Mouse (Mus musculus): ENCODE measurements around the gene Lima1. TPM values are rescaled to one million over a fixed set of nuclear protein-coding genes. Genes with fewer than 3 reads are reported as not detected.

The Lima1 gene
- total RNA-seq, 2 experiments from 2014 or later = 9.9 to 11.0 TPM

- intact Hi-C loops (cut with DNase I) = loop anchor here (1.0 to 10.0 kb wide), 3 partner anchors 46 to 357 kb away; partner anchors contain the start of gene Cox14
- DNase-seq (ENCODE audit: extremely low spot score in 1 of 2, low spot score in 2 of 2) = peak; percentile 52 to 59
- Histone ChIP-seq H3K27ac (peak overlapping the region; percentile 93), H3K4me3 (peak overlapping the region; percentile 72)
- TF ChIP-seq CTCF (IDR thresholded peaks at IDR 0.05) = no peak
Observed at GRCm38 (mm10) chr15:99771601-99772276, 103.5 kb downstream of the Lima1 start.

GRCm38 (mm10) chr15:99771004-99771500 is 104.2 kb downstream of the Lima1 start:
- no peak for TF ChIP-seq CTCF (IDR thresholded peaks at IDR 0.05)
- intact Hi-C loops (cut with DNase I) = loop anchor here (5.0 to 10.0 kb wide), 2 partner anchors 274 to 356 kb away; no protein-coding TSS in a partner anchor
- H3K4me3 ChIP-seq = peak overlapping the region; percentile 72
- peak overlapping the region; percentile 93; the same call in 1 of the 2 replicates for H3K27ac ChIP-seq
- no peak for DNase-seq (ENCODE audit: extremely low spot score in 1 of 2, low spot score in 2 of 2)

GRCm38 (mm10) chr15:99768761-99769160 is 106.5 kb downstream of the Lima1 start:
- H3K27ac ChIP-seq = no peak overlapping the region
- DNase-seq (ENCODE audit: extremely low spot score in 1 of 2, low spot score in 2 of 2) = no peak
- H3K4me3 ChIP-seq = no peak overlapping the region
- intact Hi-C loops (cut with DNase I) = no loop called here
- no peak for TF ChIP-seq CTCF (IDR thresholded peaks at IDR 0.05)

GRCm38 (mm10) chr15:99767467-99767866 is 107.8 kb downstream of the Lima1 start:
- no peak for TF ChIP-seq CTCF (IDR thresholded peaks at IDR 0.05)

GRCm38 (mm10) chr15:99754204-99754603 is 121.1 kb downstream of the Lima1 start:
- no peak for TF ChIP-seq CTCF (IDR thresholded peaks at IDR 0.05)
- intact Hi-C loops (cut with DNase I) = no loop called here
- H3K27ac ChIP-seq = no peak overlapping the region
- DNase-seq (ENCODE audit: extremely low spot score in 1 of 2, low spot score in 2 of 2) = no peak
- no peak overlapping the region for H3K4me3 ChIP-seq

More at GRCm38 (mm10) chr15:99767467-99767866, 107.8 kb downstream of the Lima1 start:
- H3K27ac ChIP-seq = no peak overlapping the region
- no peak overlapping the region for H3K4me3 ChIP-seq
- DNase-seq (ENCODE audit: extremely low spot score in 1 of 2, low spot score in 2 of 2) = no peak
- intact Hi-C loops (cut with DNase I) = no loop called here

GRCm38 (mm10) chr15:99740229-99740628 is 135.0 kb downstream of the Lima1 start:
- no peak overlapping the region for H3K4me3 ChIP-seq
- no peak for TF ChIP-seq CTCF (IDR thresholded peaks at IDR 0.05)
- no peak for DNase-seq (ENCODE audit: extremely low spot score in 1 of 2, low spot score in 2 of 2)
- no peak overlapping the region for H3K27ac ChIP-seq
- intact Hi-C loops (cut with DNase I) = no loop called here

GRCm38 (mm10) chr15:99736675-99737074 is 138.6 kb downstream of the Lima1 start:
- intact Hi-C loops (cut with DNase I) = no loop called here
- Histone ChIP-seq H3K4me3 (no peak overlapping the region), H3K27ac (no peak overlapping the region)
- no peak for TF ChIP-seq CTCF (IDR thresholded peaks at IDR 0.05)
- no peak for DNase-seq (ENCODE audit: extremely low spot score in 1 of 2, low spot score in 2 of 2)

GRCm38 (mm10) chr15:99735631-99736030 is 139.6 kb downstream of the Lima1 start:
- Histone ChIP-seq H3K4me3 (no peak overlapping the region), H3K27ac (no peak overlapping the region)
- peak; percentile 100 for DNase-seq (ENCODE audit: extremely low spot score in 1 of 2, low spot score in 2 of 2)
- TF ChIP-seq CTCF (IDR thresholded peaks at IDR 0.05) = peak; percentile 33
- intact Hi-C loops (cut with DNase I) = no loop called here

GRCm38 (mm10) chr15:99733186-99733585 is 142.1 kb downstream of the Lima1 start:
- TF ChIP-seq CTCF (IDR thresholded peaks at IDR 0.05) = no peak
- H3K27ac ChIP-seq = no peak overlapping the region
- no peak for DNase-seq (ENCODE audit: extremely low spot score in 1 of 2, low spot score in 2 of 2)
- intact Hi-C loops (cut with DNase I) = loop anchor here (5.0 kb wide), 1 partner anchor 169 kb away; no protein-coding TSS in a partner anchor
- H3K4me3 ChIP-seq = no peak overlapping the region

GRCm38 (mm10) chr15:99731678-99732077 is 143.6 kb downstream of the Lima1 start:
- no peak overlapping the region for H3K27ac ChIP-seq
- H3K4me3 ChIP-seq = no peak overlapping the region
- TF ChIP-seq CTCF (IDR thresholded peaks at IDR 0.05) = no peak
- no peak for DNase-seq (ENCODE audit: extremely low spot score in 1 of 2, low spot score in 2 of 2)
- intact Hi-C loops (cut with DNase I) = loop anchor here (5.0 kb wide), 1 partner anchor 171 kb away; no protein-coding TSS in a partner anchor

- H3K27ac ChIP-seq = no peak overlapping the region
- DNase-seq (ENCODE audit: extremely low spot score in 1 of 2, low spot score in 2 of 2) = no peak
- no peak for TF ChIP-seq CTCF (IDR thresholded peaks at IDR 0.05)
- intact Hi-C loops (cut with DNase I) = loop anchor here (5.0 kb wide), 1 partner anchor 171 kb away; no protein-coding TSS in a partner anchor
- no peak overlapping the region for H3K4me3 ChIP-seq
Observed at GRCm38 (mm10) chr15:99731167-99731566, 144.1 kb downstream of the Lima1 start.

- peak; percentile 43 for TF ChIP-seq CTCF (IDR thresholded peaks at IDR 0.05)
- Histone ChIP-seq H3K27ac (no peak overlapping the region), H3K4me3 (no peak overlapping the region)
- no peak for DNase-seq (ENCODE audit: extremely low spot score in 1 of 2, low spot score in 2 of 2)
- intact Hi-C loops (cut with DNase I) = no loop called here
Observed at GRCm38 (mm10) chr15:99729056-99729783, 146.0 kb downstream of the Lima1 start.

Other genes starting within 250 kb of the Lima1 start
- 10 to 100 TPM in 1 of 2 experiments, 1 to 10 TPM in 1; 8.0 to 10.6 TPM for gene Racgap1, start 223.8 kb downstream of the Lima1 start, total RNA-seq (2021)
- 10 to 100 TPM; 66.7 to 81.0 TPM for gene Asic1, start 205.1 kb downstream of the Lima1 start, total RNA-seq (2021)
- 100 to 1,000 TPM; 157 to 163 TPM for gene Smarcd1, start 173.3 kb downstream of the Lima1 start, total RNA-seq (2021)
- gene Gm17349, start 170.0 kb downstream of the Lima1 start, total RNA-seq (2021) = 10 to 100 TPM in 1 of 2 experiments, 1 to 10 TPM in 1; 5.3 to 11.7 TPM
- 100 to 1,000 TPM in 1 of 2 experiments, 10 to 100 TPM in 1; 90.7 to 100 TPM for gene Gpd1, start 157.9 kb downstream of the Lima1 start, total RNA-seq (2021)
- gene Cox14, start 149.8 kb downstream of the Lima1 start, total RNA-seq (2021) = 100 to 1,000 TPM; 113 to 123 TPM
- gene Cers5, start 102.6 kb downstream of the Lima1 start, total RNA-seq (2021) = 10 to 100 TPM; 32.3 to 34.7 TPM
- under 1 TPM in 1 of 2 experiments, not detected in 1; 0.05 TPM for gene Fam186a, start 91.6 kb upstream of the Lima1 start, total RNA-seq (2021)
- 10 to 100 TPM; 43.5 to 51.8 TPM for gene Larp4, start 94.6 kb upstream of the Lima1 start, total RNA-seq (2021)
- 10 to 100 TPM; 62.6 to 71.3 TPM for gene Dip2b, start 163.2 kb upstream of the Lima1 start, total RNA-seq (2021)